Mouse (Mus musculus) testis, postnatal 10 days (tissue): ENCODE measurements at regions not wholly inside any gene's neighbourhood (a gene's known extent, or its start where the extent isn't known, plus 50 kb on each side); places are given as distances from the start of the nearest gene placed in this dataset.

Experiments used
- DNase-seq: peaks from one replicate; pipeline ENCODE4 v3.0.0; 2021; ENCODE audit warnings: low spot score

GRCm38 (mm10) chr15:62416691-62417090 is 1428.3 kb downstream of the Gsdmc2 start:
- DNase-seq, result no peak

GRCm38 (mm10) chr15:62413694-62414093 is 1431.3 kb downstream of the Gsdmc2 start:
- no peak for DNase-seq

GRCm38 (mm10) chr15:62402142-62402541 is 1442.8 kb downstream of the Gsdmc2 start:
- DNase-seq, result no peak

GRCm38 (mm10) chr15:62400984-62401609 is 1443.9 kb downstream of the Gsdmc2 start:
- no peak for DNase-seq

GRCm38 (mm10) chr15:62399381-62399780 is 1445.6 kb downstream of the Gsdmc2 start:
- DNase-seq, result no peak

GRCm38 (mm10) chr15:62397009-62397408 is 1448.0 kb downstream of the Gsdmc2 start:
- no peak for DNase-seq

- DNase-seq, result no peak
These were observed 1449.6 kb downstream of the Gsdmc2 start for GRCm38 (mm10) chr15:62395377-62395776.

GRCm38 (mm10) chr15:62393416-62393815 is 1451.6 kb downstream of the Gsdmc2 start:
- no peak for DNase-seq

- DNase-seq, result no peak
These were observed 1452.1 kb downstream of the Gsdmc2 start for GRCm38 (mm10) chr15:62392839-62393238.

GRCm38 (mm10) chr15:62392381-62392780 is 1452.6 kb downstream of the Gsdmc2 start:
- no peak for DNase-seq

GRCm38 (mm10) chr15:62389431-62390105 is 1455.4 kb downstream of the Gsdmc2 start:
- no peak for DNase-seq

- DNase-seq, result no peak
These were observed 1459.4 kb upstream of the A1bg start for GRCm38 (mm10) chr15:62382233-62382632.

GRCm38 (mm10) chr15:62374641-62375040 is 1451.8 kb upstream of the A1bg start:
- no peak for DNase-seq

- no peak for DNase-seq
These were observed 1438.4 kb upstream of the A1bg start for GRCm38 (mm10) chr15:62361171-62361570.

GRCm38 (mm10) chr15:62358338-62359239 is 1435.8 kb upstream of the A1bg start:
- DNase-seq, result no peak

GRCm38 (mm10) chr15:62353786-62354185 is 1431.0 kb upstream of the A1bg start:
- DNase-seq, result no peak

- no peak for DNase-seq
These were observed 1428.3 kb upstream of the A1bg start for GRCm38 (mm10) chr15:62350862-62351757.

GRCm38 (mm10) chr15:62349981-62350380 is 1427.2 kb upstream of the A1bg start:
- DNase-seq, result no peak

GRCm38 (mm10) chr15:62348956-62349355 is 1426.1 kb upstream of the A1bg start:
- DNase-seq, result no peak

- DNase-seq, result no peak
These were observed 1424.9 kb upstream of the A1bg start for GRCm38 (mm10) chr15:62347697-62348096.

- no peak for DNase-seq
These were observed 1423.1 kb upstream of the A1bg start for GRCm38 (mm10) chr15:62345893-62346292.
